Comparison of ENCODE assay signal across 30 mouse cellular contexts in the genomic region with DNA sequence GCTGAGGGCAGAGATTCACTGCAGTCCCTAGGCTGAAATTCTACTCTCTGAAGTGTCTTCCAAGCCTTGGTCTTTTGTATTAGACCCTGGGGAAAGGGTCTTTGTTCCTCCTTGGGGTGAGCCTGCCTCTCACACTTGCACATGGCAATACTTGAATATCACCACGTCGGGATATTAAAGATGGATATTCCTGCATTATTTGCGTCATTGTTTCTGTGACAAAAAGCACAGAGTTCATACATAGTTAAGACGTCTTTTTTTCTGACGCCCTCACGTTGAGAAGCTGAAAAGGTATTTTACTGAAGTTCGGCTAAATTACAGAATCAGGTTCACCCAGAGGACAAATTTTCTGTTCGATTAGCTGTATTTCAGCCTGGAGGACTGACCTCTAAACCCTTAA. TPM values are rescaled to one million over a fixed set of nuclear protein-coding genes. Genes with fewer than 3 reads are reported as not detected.
A peak's percentile ranks its signal among the peaks of the same experiment; 100 is the strongest.
DNase-seq lines count a peak whose midpoint lies in the region; ATAC-seq lines count a peak whose summit lies in the region.
"Had no signal": no experiment of that assay in that cellular context is flagged by ENCODE, and none has a peak within 500 bp of the region (broad histone marks: within the 10 kb centered on the region; RNA-seq: fewer than 3 reads in every experiment).

No protein-coding gene starts in this region.

- peak overlapping the region; percentile 48; the same call in 1 of the 2 replicates for H3K9ac ChIP-seq in kidney, embryonic 14.5 days (ENCODE audit: low read depth, low read length)
- H3K9ac ChIP-seq in hindbrain, embryonic 15.5 days: peak overlapping the region; percentile 19
- peak overlapping the region; percentile 92 for H3K9ac ChIP-seq in neural tube, embryonic 12.5 days
- H3K9ac ChIP-seq: embryonic facial prominence, embryonic 12.5 days; heart, embryonic 13.5 days; limb, embryonic 12.5 days; liver, embryonic 13.5 days; midbrain, embryonic 12.5 days had no signal

- no peak for DNase-seq in kidney, adult 11 months
- DNase-seq in embryo, embryonic 9.5 days (ENCODE audit: extremely low spot score): peak; percentile 56
- no peak for DNase-seq in spleen, adult 18-20 months
- DNase-seq in thymus, postnatal 0 days (ENCODE audit: low spot score): no peak
- no peak for DNase-seq in adrenal gland, adult 2 months
- DNase-seq: cerebellum, adult 18-20 months; cerebellum, postnatal 25 days; gastrocnemius, postnatal 36 days; heart, adult 2 months; liver, embryonic 13.5 days; lung, adult 2 months; thymus, adult 2 months had no signal

- H3K4me1 ChIP-seq in kidney, embryonic 14.5 days (ENCODE audit: control insufficient read depth, insufficient read depth, low read length): peaks cover 61% of the 10 kb centered on the region
- peaks cover 20% of the 10 kb centered on the region for H3K4me1 ChIP-seq in hindbrain, embryonic 15.5 days (replicated peaks)
- H3K4me1 ChIP-seq in neural tube, embryonic 12.5 days: peaks cover 87% of the 10 kb centered on the region
- H3K4me1 ChIP-seq: embryonic facial prominence, embryonic 12.5 days; liver, embryonic 13.5 days had no signal

- peak overlapping the region; percentile 10; the same call in 1 of the 2 replicates for H3K4me3 ChIP-seq in kidney, embryonic 14.5 days (ENCODE audit: low read length)
- peak overlapping the region; percentile 43 for H3K4me3 ChIP-seq in hindbrain, embryonic 15.5 days
- peak overlapping the region; percentile 18 for H3K4me3 ChIP-seq in neural tube, embryonic 12.5 days
- H3K4me3 ChIP-seq: embryonic facial prominence, embryonic 12.5 days; heart, adult 2 months; heart, embryonic 13.5 days; limb, embryonic 12.5 days; liver, embryonic 13.5 days; midbrain, embryonic 12.5 days had no signal

- no peak overlapping the region; the same call in 1 of the 2 replicates for H3K27ac ChIP-seq in kidney, embryonic 14.5 days (ENCODE audit: low read depth, low read length)
- peak overlapping the region; percentile 91 for H3K27ac ChIP-seq in hindbrain, embryonic 15.5 days (replicated peaks)
- H3K27ac ChIP-seq in neural tube, embryonic 12.5 days: peak overlapping the region; percentile 99
- H3K27ac ChIP-seq: embryonic facial prominence, embryonic 12.5 days; heart, adult 2 months; heart, embryonic 13.5 days; kidney, postnatal 0 days; limb, embryonic 12.5 days; liver, embryonic 13.5 days; midbrain, embryonic 12.5 days; stomach, postnatal 0 days had no signal

- H3K4me2 ChIP-seq in kidney, embryonic 14.5 days (replicated peaks; ENCODE audit: low read depth, low read length): peak overlapping the region; percentile 24
- peak overlapping the region; percentile 57 for H3K4me2 ChIP-seq in hindbrain, embryonic 15.5 days
- peak overlapping the region; percentile 96 for H3K4me2 ChIP-seq in neural tube, embryonic 12.5 days (replicated peaks)
- H3K4me2 ChIP-seq: embryonic facial prominence, embryonic 12.5 days; heart, embryonic 13.5 days; limb, embryonic 12.5 days; liver, embryonic 13.5 days; midbrain, embryonic 12.5 days had no signal

- 27% methylated on average over 8 of the region's 8 CpGs for WGBS in kidney, embryonic 14.5 days
- WGBS in hindbrain, embryonic 15.5 days: 4% methylated on average over 8 of the region's 8 CpGs
- WGBS in neural tube, embryonic 12.5 days: 1% methylated on average over 8 of the region's 8 CpGs

- H3K36me3 ChIP-seq in kidney, embryonic 14.5 days (ENCODE audit: control insufficient read depth, insufficient read depth, low read length): peaks cover 20% of the 10 kb centered on the region
- no peaks in the 10 kb centered on the region for H3K36me3 ChIP-seq in hindbrain, embryonic 15.5 days
- peaks cover 26% of the 10 kb centered on the region for H3K36me3 ChIP-seq in neural tube, embryonic 12.5 days
- H3K36me3 ChIP-seq: embryonic facial prominence, embryonic 12.5 days; heart, embryonic 13.5 days; limb, embryonic 12.5 days; liver, embryonic 13.5 days; midbrain, embryonic 12.5 days had no signal

- H3K9me3 ChIP-seq in kidney, embryonic 14.5 days (ENCODE audit: control insufficient read depth, low read length): no peaks in the 10 kb centered on the region
- no peaks in the 10 kb centered on the region for H3K9me3 ChIP-seq in hindbrain, embryonic 15.5 days
- no peaks in the 10 kb centered on the region for H3K9me3 ChIP-seq in neural tube, embryonic 12.5 days
- H3K9me3 ChIP-seq: embryonic facial prominence, embryonic 12.5 days; G1E; heart, embryonic 13.5 days; limb, embryonic 12.5 days; liver, embryonic 13.5 days; midbrain, embryonic 12.5 days had no signal

- peaks cover 2% of the 10 kb centered on the region; the same call in 1 of the 2 replicates for H3K27me3 ChIP-seq in kidney, embryonic 14.5 days (ENCODE audit: control insufficient read depth, insufficient read depth, low read length)
- H3K27me3 ChIP-seq in hindbrain, embryonic 15.5 days: peaks cover 61% of the 10 kb centered on the region
- H3K27me3 ChIP-seq in neural tube, embryonic 12.5 days (replicated peaks): no peaks in the 10 kb centered on the region
- H3K27me3 ChIP-seq: Patski had no signal

- no peak for ATAC-seq in kidney, embryonic 14.5 days (ENCODE audit: low FRiP score, low TSS enrichment)
- ATAC-seq in hindbrain, embryonic 15.5 days (ENCODE audit: low FRiP score, low read depth): no peak
- ATAC-seq in neural tube, embryonic 12.5 days (ENCODE audit: low FRiP score, low read depth): no peak
- ATAC-seq: inflammation-experienced regulatory T-cells, adult 6 months; Patski had no signal

RNA-seq across cellular contexts. Expression of a gene that starts 3.8 kb away (rescaled TPM):
- 2.3 and 4.0 TPM in 2 replicates for polyA plus RNA-seq in kidney, embryonic 14.5 days (2014; fragmentation: Nextera tagmentation; extraction: Ambion mirVana)
- polyA plus RNA-seq in hindbrain, embryonic 15.5 days (2015; fragmentation: Nextera tagmentation; extraction: Ambion mirVana): 0.87 and 1.6 TPM in 2 replicates
- 6.9 and 9.1 TPM in 2 replicates for polyA plus RNA-seq in neural tube, embryonic 12.5 days (2016; fragmentation: Nextera tagmentation; extraction: Ambion mirVana)
- not detected in 2 replicates for polyA plus RNA-seq in thymus, postnatal 0 days (2015; fragmentation: Nextera tagmentation; extraction: Ambion mirVana)
- total RNA-seq in adrenal gland, adult 2 months (2021): 1 to 10 TPM; 1.3 to 2.5 TPM
- polyA plus RNA-seq in adrenal gland, adult 2 months (2012; rRNA removed): 1.3 and 2.7 TPM in 2 replicates
- total RNA-seq: heart, postnatal 25 days; layer of hippocampus, postnatal 25 days; megakaryocyte, adult 5-6 weeks had no signal
- polyA plus RNA-seq: embryonic facial prominence, embryonic 12.5 days; forebrain, embryonic 11.5 days; inflammation-experienced regulatory T-cells, adult 6 months; liver, embryonic 13.5 days; midbrain, embryonic 12.5 days; stomach, postnatal 0 days had no signal

RNA-seq across cellular contexts. Expression of a gene that starts 18.6 kb away (rescaled TPM):
- 6.3 and 18.7 TPM in 2 replicates for polyA plus RNA-seq in kidney, embryonic 14.5 days (2014; fragmentation: Nextera tagmentation; extraction: Ambion mirVana)
- polyA plus RNA-seq in hindbrain, embryonic 15.5 days (2015; fragmentation: Nextera tagmentation; extraction: Ambion mirVana): 2.7 and 3.3 TPM in 2 replicates
- 14.2 and 16.0 TPM in 2 replicates for polyA plus RNA-seq in neural tube, embryonic 12.5 days (2016; fragmentation: Nextera tagmentation; extraction: Ambion mirVana)
- 0.17 TPM in 1 of 2 replicates, not detected in the other for polyA plus RNA-seq in thymus, postnatal 0 days (2015; fragmentation: Nextera tagmentation; extraction: Ambion mirVana)
- 10 to 100 TPM; 16.7 to 19.3 TPM for total RNA-seq in adrenal gland, adult 2 months (2021)
- 72.3 and 92.5 TPM in 2 replicates for polyA plus RNA-seq in adrenal gland, adult 2 months (2012; rRNA removed)
- total RNA-seq: layer of hippocampus, postnatal 25 days; megakaryocyte, adult 5-6 weeks had no signal
- polyA plus RNA-seq: forebrain, embryonic 11.5 days; heart, embryonic 13.5 days; inflammation-experienced regulatory T-cells, adult 6 months; liver, embryonic 13.5 days; midbrain, embryonic 12.5 days had no signal

RNA-seq across cellular contexts. Expression of a gene that starts 18.6 kb away (rescaled TPM):
- 12.3 and 12.6 TPM in 2 replicates for polyA plus RNA-seq in kidney, embryonic 14.5 days (2014; fragmentation: Nextera tagmentation; extraction: Ambion mirVana)
- 49.4 and 51.8 TPM in 2 replicates for polyA plus RNA-seq in hindbrain, embryonic 15.5 days (2015; fragmentation: Nextera tagmentation; extraction: Ambion mirVana)
- polyA plus RNA-seq in neural tube, embryonic 12.5 days (2016; fragmentation: Nextera tagmentation; extraction: Ambion mirVana): 55.9 and 68.9 TPM in 2 replicates
- 0.10 and 0.37 TPM in 2 replicates for polyA plus RNA-seq in thymus, postnatal 0 days (2015; fragmentation: Nextera tagmentation; extraction: Ambion mirVana)
- 1 to 10 TPM in 1 of 2 experiments, under 1 TPM in 1; 0.62 to 1.0 TPM for total RNA-seq in adrenal gland, adult 2 months (2021)
- polyA plus RNA-seq in adrenal gland, adult 2 months (2012; rRNA removed): 10.6 and 11.1 TPM in 2 replicates
- total RNA-seq: gastrocnemius, adult 18-20 months; heart, adult 2 months; heart, postnatal 25 days; layer of hippocampus, postnatal 25 days had no signal
- polyA plus RNA-seq: inflammation-experienced regulatory T-cells, adult 6 months; midbrain, embryonic 12.5 days had no signal

RNA-seq across cellular contexts. Expression of a gene that starts 25.9 kb away (rescaled TPM):
- 45.0 and 45.2 TPM in 2 replicates for polyA plus RNA-seq in kidney, embryonic 14.5 days (2014; fragmentation: Nextera tagmentation; extraction: Ambion mirVana)
- 0.73 and 1.3 TPM in 2 replicates for polyA plus RNA-seq in hindbrain, embryonic 15.5 days (2015; fragmentation: Nextera tagmentation; extraction: Ambion mirVana)
- polyA plus RNA-seq in neural tube, embryonic 12.5 days (2016; fragmentation: Nextera tagmentation; extraction: Ambion mirVana): 20.8 and 21.4 TPM in 2 replicates
- polyA plus RNA-seq in thymus, postnatal 0 days (2015; fragmentation: Nextera tagmentation; extraction: Ambion mirVana): 0.72 and 0.73 TPM in 2 replicates
- 10 to 100 TPM; 27.9 to 34.7 TPM for total RNA-seq in adrenal gland, adult 2 months (2021)
- 19.7 and 52.7 TPM in 2 replicates for polyA plus RNA-seq in adrenal gland, adult 2 months (2012; rRNA removed)
- total RNA-seq: G1E; layer of hippocampus, postnatal 25 days; megakaryocyte, adult 5-6 weeks had no signal
- polyA plus RNA-seq: forebrain, embryonic 11.5 days; G1E; inflammation-experienced regulatory T-cells, adult 6 months had no signal

RNA-seq across cellular contexts. Expression of a gene that starts 32.4 kb away (rescaled TPM):
- 1.8 and 1.9 TPM in 2 replicates for polyA plus RNA-seq in kidney, embryonic 14.5 days (2014; fragmentation: Nextera tagmentation; extraction: Ambion mirVana)
- 1.2 and 2.4 TPM in 2 replicates for polyA plus RNA-seq in hindbrain, embryonic 15.5 days (2015; fragmentation: Nextera tagmentation; extraction: Ambion mirVana)
- 6.8 and 7.8 TPM in 2 replicates for polyA plus RNA-seq in neural tube, embryonic 12.5 days (2016; fragmentation: Nextera tagmentation; extraction: Ambion mirVana)
- not detected in 2 replicates for polyA plus RNA-seq in thymus, postnatal 0 days (2015; fragmentation: Nextera tagmentation; extraction: Ambion mirVana)
- total RNA-seq in adrenal gland, adult 2 months (2021): not detected
- polyA plus RNA-seq in adrenal gland, adult 2 months (2012; rRNA removed): not detected in 2 replicates
- total RNA-seq: adrenal gland, adult 18-20 months; gastrocnemius, adult 18-20 months; gastrocnemius, postnatal 36 days; heart, adult 2 months; heart, postnatal 25 days; megakaryocyte, adult 5-6 weeks had no signal
- polyA plus RNA-seq: forebrain, embryonic 11.5 days; G1E; heart, adult 2 months; heart, embryonic 13.5 days; inflammation-experienced regulatory T-cells, adult 6 months; liver, embryonic 13.5 days; lung, adult 2 months; Patski; stomach, postnatal 0 days had no signal

Comparison
In these comparisons a context has a peak if more than half of its experiments do, and no peak if none do; other contexts are left out.
1. H3K4me2 ChIP-seq: peak in every context shown above with its lines; median percentile 96 in neural tube, embryonic 12.5 days; 57 in hindbrain, embryonic 15.5 days; 24 in kidney, embryonic 14.5 days.
2. H3K9ac ChIP-seq: peak in every context shown above with its lines; median percentile 92 in neural tube, embryonic 12.5 days; 48 in kidney, embryonic 14.5 days; 19 in hindbrain, embryonic 15.5 days.